Mouse (Mus musculus): ENCODE measurements around the gene Gm21921. TPM values are rescaled to one million over a fixed set of nuclear protein-coding genes. Genes with fewer than 3 reads are reported as not detected.
"Not testable (repeated sequence)": the region's sequence is repeated elsewhere in the genome, so short reads cannot be mapped to it uniquely, and the experiment has no call there.

The Gm21921 gene
- not detected for total RNA-seq (2022)

- not testable (repeated sequence) for DNase-seq (ENCODE audit: low spot score in 2 of 2)
These were observed at the start of gene Gm21921 for GRCm38 (mm10) chrY:24796143-24796542. Gene Gm21921 (minus strand): TSS chrY:24796243.
